Mouse (Mus musculus): ENCODE measurements around the gene Hdac8.

GRCm38 (mm10) chrX:102250891-102251170, 254.3 kb downstream of the Hdac8 start:
- TF ChIP-seq CTCF (IDR thresholded peaks at IDR 0.05; ENCODE audit: low read depth) (no peak), EP300 (IDR thresholded peaks at IDR 0.05; ENCODE audit: low read depth) (no peak)
